Mouse (Mus musculus): ENCODE measurements around the gene Prkci.

- no peak for TF ChIP-seq GATA1 (IDR thresholded peaks at IDR 0.05; ENCODE audit: low read length)
- no peak for TF ChIP-seq TAL1 (IDR thresholded peaks at IDR 0.05; ENCODE audit: low read length)
Observed at GRCm38 (mm10) chr3:30951652-30952051, 43.9 kb upstream of the Prkci start.

All from erythroblast, embryonic 14.5 days (primary cell).